Comparison of ENCODE assay signal across 7 mouse cellular contexts in the genomic region with DNA sequence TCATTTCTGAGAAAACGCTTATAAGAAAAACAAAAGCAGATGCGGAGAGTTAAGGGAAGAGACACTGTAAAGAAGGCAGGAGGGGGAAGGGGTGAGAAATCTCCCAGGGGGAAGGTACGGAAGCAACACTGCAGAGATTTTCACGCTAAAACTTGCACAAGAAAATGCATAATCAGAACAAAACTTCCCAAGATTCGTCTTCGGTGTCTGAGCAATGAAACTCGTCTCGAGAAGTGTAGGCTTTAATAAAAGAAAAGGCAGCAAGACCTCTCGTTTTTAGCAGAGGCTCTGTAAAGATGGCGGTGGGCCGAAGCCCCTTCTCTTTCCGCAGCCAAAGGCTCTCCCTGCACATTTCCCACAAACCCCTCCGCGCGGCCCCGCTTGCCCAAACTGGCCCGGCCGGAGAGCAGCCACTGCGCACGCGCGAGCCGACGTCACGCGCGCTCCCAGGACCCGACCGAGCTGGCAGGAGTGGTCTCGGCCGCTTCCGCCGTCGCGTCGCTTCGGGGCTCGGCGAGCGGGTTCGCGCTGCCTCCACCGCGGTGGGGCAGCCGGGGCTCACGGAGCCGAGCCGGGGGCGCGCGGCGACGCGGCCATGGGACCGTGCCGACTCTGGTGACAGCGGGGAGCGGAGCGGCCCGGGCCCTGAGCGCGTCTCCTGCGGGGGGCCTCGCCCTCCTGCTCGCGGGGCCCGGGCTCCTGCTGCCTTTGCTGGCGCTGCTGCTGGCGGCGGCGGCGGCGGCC. TPM values are rescaled to one million over a fixed set of nuclear protein-coding genes. Genes with fewer than 3 reads are reported as not detected.
DNase-seq lines count a peak whose midpoint lies in the region; ATAC-seq and TF ChIP-seq lines count a peak whose summit lies in the region.

A gene (plus strand): TSS at position 445 of the 744 bp plus-strand sequence.

- WGBS in intestine, postnatal 0 days = under 1% methylated on average over 71 of the region's 73 CpGs
- under 1% methylated on average over 51 of the region's 73 CpGs for WGBS in midbrain, embryonic 12.5 days
- under 1% methylated on average over 73 of the region's 73 CpGs for WGBS in small intestine, adult 2 months

- H3K36me3 ChIP-seq in intestine, postnatal 0 days (ENCODE audit: control insufficient read depth, insufficient read depth) = no peaks in the 10 kb centered on the region
- H3K36me3 ChIP-seq in midbrain, embryonic 12.5 days = peaks cover 2% of the 10 kb centered on the region; the same call in 1 of the 2 replicates
- no peaks in the 10 kb centered on the region for H3K36me3 ChIP-seq in small intestine, adult 2 months (ENCODE audit: control insufficient read depth, insufficient read depth, low read length)

- peak within 1 kb of the TSS; percentile 64 for H3K4me2 ChIP-seq in intestine, postnatal 0 days (replicated peaks; ENCODE audit: low read depth)
- peak within 1 kb of the TSS; percentile 66 for H3K4me2 ChIP-seq in midbrain, embryonic 12.5 days (replicated peaks)

- H3K4me1 ChIP-seq in intestine, postnatal 0 days (replicated peaks; ENCODE audit: control insufficient read depth, insufficient read depth, low read length) = no peaks in the 10 kb centered on the region
- peaks cover 19% of the 10 kb centered on the region for H3K4me1 ChIP-seq in midbrain, embryonic 12.5 days
- H3K4me1 ChIP-seq in small intestine, adult 2 months (ENCODE audit: control insufficient read depth, insufficient read depth, insufficient read length, low read length) = peaks cover 5% of the 10 kb centered on the region; the same call in 1 of the 2 replicates

- H3K27ac ChIP-seq in intestine, postnatal 0 days (ENCODE audit: low read depth, low read length) = peak within 1 kb of the TSS; percentile 99
- peak within 1 kb of the TSS; percentile 93 for H3K27ac ChIP-seq in midbrain, embryonic 12.5 days (replicated peaks)
- H3K27ac ChIP-seq in small intestine, adult 2 months (ENCODE audit: insufficient read depth, low read depth, low read length) = peak within 1 kb of the TSS; percentile 94

- H3K9me3 ChIP-seq in intestine, postnatal 0 days (ENCODE audit: control insufficient read depth) = no peaks in the 10 kb centered on the region
- H3K9me3 ChIP-seq in midbrain, embryonic 12.5 days = no peaks in the 10 kb centered on the region

- ATAC-seq in intestine, postnatal 0 days = peak; percentile 92
- ATAC-seq in midbrain, embryonic 12.5 days (ENCODE audit: low FRiP score, low read depth) = peak; percentile 97

- peak; percentile 94 for DNase-seq in adrenal gland, adult 8-10 months
- peak; percentile 99 for DNase-seq in embryo, embryonic 9.5 days (ENCODE audit: extremely low spot score)
- DNase-seq in gonadal fat pad, adult 2 months (ENCODE audit: low read depth) = no peak
- peak; percentile 99 for DNase-seq in left cerebral cortex, postnatal 4 days

- TF ChIP-seq POLR2A in small intestine, adult 2 months (IDR thresholded peaks at IDR 0.05; ENCODE audit: low read depth, low read length) = peak; percentile 95

- intact Hi-C loops in left cerebral cortex, postnatal 4 days (cut with DNase I) = no loop called here

- no peak for TF ChIP-seq CTCF in intestine, postnatal 0 days (IDR thresholded peaks at IDR 0.05; ENCODE audit: low read depth)
- TF ChIP-seq CTCF in small intestine, adult 2 months (IDR thresholded peaks at IDR 0.05; ENCODE audit: extremely low read depth, insufficient read length, insufficient replicate concordance, low read depth, low read length) = no peak

- peak within 1 kb of the TSS; percentile 83 for H3K4me3 ChIP-seq in intestine, postnatal 0 days (ENCODE audit: low read depth, low read length)
- H3K4me3 ChIP-seq in midbrain, embryonic 12.5 days = peak within 1 kb of the TSS; percentile 100
- H3K4me3 ChIP-seq in small intestine, adult 2 months (ENCODE audit: low read depth, low read length) = peak within 1 kb of the TSS; percentile 95

- H3K27me3 ChIP-seq in intestine, postnatal 0 days (replicated peaks; ENCODE audit: control insufficient read depth, insufficient read depth, low read length) = no peaks in the 10 kb centered on the region
- H3K27me3 ChIP-seq in midbrain, embryonic 12.5 days = no peaks in the 10 kb centered on the region
- H3K27me3 ChIP-seq in small intestine, adult 2 months (ENCODE audit: control insufficient read depth, insufficient read depth, low read length) = no peaks in the 10 kb centered on the region

- peak within 1 kb of the TSS; percentile 98 for H3K9ac ChIP-seq in intestine, postnatal 0 days (ENCODE audit: low read depth, low read length)
- H3K9ac ChIP-seq in midbrain, embryonic 12.5 days (replicated peaks) = peak within 1 kb of the TSS; percentile 99

RNA-seq across cellular contexts. Expression of the gene that starts here (rescaled TPM):
- 100 to 1,000 TPM in 3 of 4 experiments, 10 to 100 TPM in 1; 99.2 to 117 (median 106) TPM for total RNA-seq in adrenal gland, adult 8-10 months (2022)
- polyA plus RNA-seq in gonadal fat pad, adult 2 months (2012; rRNA removed) = 33.7 and 35.9 TPM in 2 replicates
- polyA plus RNA-seq in intestine, postnatal 0 days (2015; fragmentation: Nextera tagmentation; extraction: Ambion mirVana) = 19.2 and 22.3 TPM in 2 replicates
- 100 to 1,000 TPM; 146 to 148 TPM for total RNA-seq in left cerebral cortex, postnatal 4 days (2021)
- polyA plus RNA-seq in midbrain, embryonic 12.5 days (2016; fragmentation: Nextera tagmentation; extraction: Ambion mirVana) = 85.6 and 105 TPM in 2 replicates
- polyA plus RNA-seq in small intestine, adult 2 months (2012; rRNA removed) = 6.6 and 13.2 TPM in 2 replicates
